Mouse (Mus musculus): ENCODE results near the gene Rer1. TPM values are rescaled to one million over a fixed set of nuclear protein-coding genes. Genes with fewer than 3 reads are reported as not detected.

The Rer1 gene
- total and polyA plus RNA-seq, 2 experiments from 2014 or later, result 116 to 126 TPM

GRCm38 (mm10) chr4:155095238-155095900 is 9.2 kb upstream of the Rer1 start:
- no peak overlapping the region for H3K9ac ChIP-seq (replicated peaks; ENCODE audit: low read depth, low read length)

GRCm38 (mm10) chr4:155094565-155094964 is 8.4 kb upstream of the Rer1 start:
- H3K9me3 ChIP-seq (replicated peaks; ENCODE audit: control insufficient read depth, low read length), result no peaks in the 10 kb centered on the region
- no peak overlapping the region for H3K4me2 ChIP-seq (ENCODE audit: low read depth, low read length)
- H3K36me3 ChIP-seq (replicated peaks; ENCODE audit: control insufficient read depth, insufficient read depth, low read length), result no peaks in the 10 kb centered on the region
- H3K9ac ChIP-seq (replicated peaks; ENCODE audit: low read depth, low read length), result no peak overlapping the region
- no peak overlapping the region for H3K27ac ChIP-seq (ENCODE audit: low read depth)
- H3K4me3 ChIP-seq (ENCODE audit: low read depth, low read length), result no peak overlapping the region
- WGBS, result 61% methylated on average over 3 of the region's 3 CpGs
- H3K4me1 ChIP-seq (ENCODE audit: control insufficient read depth, insufficient read depth), result 0 out of 2 replicates have a peak, but pooled peaks cover 3% of the 10 kb centered on the region
- TF ChIP-seq EP300 (IDR thresholded peaks at IDR 0.05; ENCODE audit: low read depth) (no peak), CTCF (IDR thresholded peaks at IDR 0.05; ENCODE audit: low read depth) (peak; percentile 53)
- ATAC-seq (ENCODE audit: insufficient read depth, low read depth), result peak; percentile 52
- no peaks in the 10 kb centered on the region for H3K27me3 ChIP-seq (ENCODE audit: control insufficient read depth, insufficient read depth, low read length)
- DNase-seq (ENCODE audit: low spot score), result no peak

More at GRCm38 (mm10) chr4:155095238-155095900, 9.2 kb upstream of the Rer1 start:
- H3K9me3 ChIP-seq (replicated peaks; ENCODE audit: control insufficient read depth, low read length), result no peaks in the 10 kb centered on the region
- H3K4me2 ChIP-seq (ENCODE audit: low read depth, low read length), result no peak overlapping the region
- ATAC-seq (ENCODE audit: insufficient read depth, low read depth) (peak; percentile 76), DNase-seq (ENCODE audit: low spot score) (peak; percentile 84)
- H3K27ac ChIP-seq (ENCODE audit: low read depth), result no peak overlapping the region; the same call in 1 of the 2 replicates
- no peaks in the 10 kb centered on the region for H3K27me3 ChIP-seq (ENCODE audit: control insufficient read depth, insufficient read depth, low read length)
- H3K4me3 ChIP-seq (ENCODE audit: low read depth, low read length), result no peak overlapping the region
- H3K4me1 ChIP-seq (ENCODE audit: control insufficient read depth, insufficient read depth), result 0 out of 2 replicates have a peak, but pooled peaks cover 3% of the 10 kb centered on the region
- no peaks in the 10 kb centered on the region for H3K36me3 ChIP-seq (replicated peaks; ENCODE audit: control insufficient read depth, insufficient read depth, low read length)
- TF ChIP-seq CTCF (IDR thresholded peaks at IDR 0.05; ENCODE audit: low read depth), result peak; percentile 99
- no peak for TF ChIP-seq EP300 (IDR thresholded peaks at IDR 0.05; ENCODE audit: low read depth)
- WGBS, result 41% methylated on average over 8 of the region's 8 CpGs

- TF ChIP-seq CTCF (IDR thresholded peaks at IDR 0.05; ENCODE audit: low read depth), result no peak
- no peak for TF ChIP-seq EP300 (IDR thresholded peaks at IDR 0.05; ENCODE audit: low read depth)
- no peak overlapping the region for H3K4me2 ChIP-seq (ENCODE audit: low read depth, low read length)
- no peaks in the 10 kb centered on the region for H3K9me3 ChIP-seq (replicated peaks; ENCODE audit: control insufficient read depth, low read length)
- H3K4me1 ChIP-seq (ENCODE audit: control insufficient read depth, insufficient read depth), result no peaks in the 10 kb centered on the region
- H3K27ac ChIP-seq (ENCODE audit: low read depth), result no peak overlapping the region
- no peak overlapping the region for H3K9ac ChIP-seq (replicated peaks; ENCODE audit: low read depth, low read length)
- no peak for ATAC-seq (ENCODE audit: insufficient read depth, low read depth)
- WGBS, result 74% methylated on average over 7 of the region's 7 CpGs
- no peaks in the 10 kb centered on the region for H3K36me3 ChIP-seq (replicated peaks; ENCODE audit: control insufficient read depth, insufficient read depth, low read length)
- DNase-seq (ENCODE audit: low spot score), result no peak
- no peak overlapping the region for H3K4me3 ChIP-seq (ENCODE audit: low read depth, low read length)
- H3K27me3 ChIP-seq (ENCODE audit: control insufficient read depth, insufficient read depth, low read length), result no peaks in the 10 kb centered on the region
Measured at GRCm38 (mm10) chr4:155093431-155094149, 7.4 kb upstream of the Rer1 start.

GRCm38 (mm10) chr4:155092718-155093430 is 6.7 kb upstream of the Rer1 start:
- Histone ChIP-seq H3K9me3 (replicated peaks; ENCODE audit: control insufficient read depth, low read length) (no peaks in the 10 kb centered on the region), H3K4me1 (ENCODE audit: control insufficient read depth, insufficient read depth) (no peaks in the 10 kb centered on the region), H3K36me3 (replicated peaks; ENCODE audit: control insufficient read depth, insufficient read depth, low read length) (no peaks in the 10 kb centered on the region), H3K27ac (ENCODE audit: low read depth) (no peak overlapping the region), H3K4me2 (ENCODE audit: low read depth, low read length) (no peak overlapping the region), H3K9ac (replicated peaks; ENCODE audit: low read depth, low read length) (no peak overlapping the region), H3K4me3 (ENCODE audit: low read depth, low read length) (no peak overlapping the region), H3K27me3 (ENCODE audit: control insufficient read depth, insufficient read depth, low read length) (no peaks in the 10 kb centered on the region)
- DNase-seq (ENCODE audit: low spot score), result no peak
- no peak for TF ChIP-seq CTCF (IDR thresholded peaks at IDR 0.05; ENCODE audit: low read depth)
- no peak for ATAC-seq (ENCODE audit: insufficient read depth, low read depth)
- 87% methylated on average over 19 of the region's 19 CpGs for WGBS

GRCm38 (mm10) chr4:155090688-155091449 is 4.7 kb upstream of the Rer1 start:
- DNase-seq (ENCODE audit: low spot score), result no peak
- no peak overlapping the region for H3K4me3 ChIP-seq (ENCODE audit: low read depth, low read length)
- no peak for TF ChIP-seq CTCF (IDR thresholded peaks at IDR 0.05; ENCODE audit: low read depth)
- no peak for TF ChIP-seq EP300 (IDR thresholded peaks at IDR 0.05; ENCODE audit: low read depth)

More at GRCm38 (mm10) chr4:155090688-155091449, 4.7 kb upstream of the Rer1 start:
- Histone ChIP-seq H3K9ac (replicated peaks; ENCODE audit: low read depth, low read length) (no peak overlapping the region), H3K4me1 (ENCODE audit: control insufficient read depth, insufficient read depth) (peaks cover 7% of the 10 kb centered on the region; the same call in 1 of the 2 replicates), H3K27me3 (ENCODE audit: control insufficient read depth, insufficient read depth, low read length) (no peaks in the 10 kb centered on the region), H3K36me3 (replicated peaks; ENCODE audit: control insufficient read depth, insufficient read depth, low read length) (no peaks in the 10 kb centered on the region), H3K4me2 (ENCODE audit: low read depth, low read length) (no peak overlapping the region), H3K27ac (ENCODE audit: low read depth) (no peak overlapping the region), H3K9me3 (replicated peaks; ENCODE audit: control insufficient read depth, low read length) (no peaks in the 10 kb centered on the region)
- no peak for ATAC-seq (ENCODE audit: insufficient read depth, low read depth)
- WGBS, result 80% methylated on average over 13 of the region's 13 CpGs

Measured in heart, postnatal 0 days (tissue).